Mouse (Mus musculus) megakaryocyte, embryonic 14.5 days (primary cell): ENCODE data around the gene Col4a1.

Experiments
- FLI1 ChIP-seq: IDR thresholded peaks from 2 replicates; pipeline ENCODE4 v1.6.1; 2012; ENCODE audit warnings: low read length, inconsistent platforms, mixed read lengths
- GATA1 ChIP-seq: IDR thresholded peaks from 3 replicates; pipeline ENCODE4 v1.6.1; 2012; ENCODE audit warnings: mixed read lengths, low read length, inconsistent platforms, borderline replicate concordance

- TF ChIP-seq GATA1 (no peak), FLI1 (no peak)
Measured at GRCm38 (mm10) chr8:11255680-11256079, 56.9 kb downstream of the Col4a1 start.
